Mouse (Mus musculus) cerebellum, postnatal 25 days (tissue): ENCODE data around the gene Ccdc92b.

Experiments
- DNase-seq, 2 experiments: peaks; one replicate each; pipeline ENCODE4 v3.0.0; 2021; ENCODE audit warnings: mixed read lengths in 2 of 2

The Ccdc92b gene

GRCm38 (mm10) chr11:74655941-74656340, 36.5 kb downstream of the Ccdc92b start:
- no peak for DNase-seq

DNA sequence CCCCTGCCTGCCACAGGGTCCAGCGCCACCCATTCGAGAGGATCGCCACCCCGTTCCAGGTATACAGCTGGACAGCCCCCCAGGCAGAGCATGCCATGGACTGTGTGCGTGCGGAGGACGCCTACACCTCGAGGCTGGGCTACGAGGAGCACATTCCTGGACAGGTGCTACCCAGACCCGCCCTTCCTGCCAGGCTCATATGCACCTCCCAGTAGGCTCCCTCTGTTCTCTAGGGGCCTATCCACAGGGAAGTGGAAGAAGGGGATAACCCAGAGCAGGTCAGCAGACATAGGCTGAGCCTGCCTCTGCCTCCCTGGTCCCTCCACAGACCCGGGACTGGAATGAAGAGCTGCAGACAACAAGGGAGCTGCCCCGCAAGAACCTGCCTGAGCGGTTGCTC, 40.9 kb downstream of the Ccdc92b start:
- DNase-seq, result no peak

- DNase-seq, result no peak
These were observed 42.2 kb downstream of the Ccdc92b start for GRCm38 (mm10) chr11:74661641-74662040.

- no peak for DNase-seq
These were observed 42.8 kb downstream of the Ccdc92b start for GRCm38 (mm10) chr11:74662221-74662620.

GRCm38 (mm10) chr11:74664279-74664678, 44.9 kb downstream of the Ccdc92b start:
- DNase-seq, result peak in 1 of 2 experiments; percentile 1

DNA sequence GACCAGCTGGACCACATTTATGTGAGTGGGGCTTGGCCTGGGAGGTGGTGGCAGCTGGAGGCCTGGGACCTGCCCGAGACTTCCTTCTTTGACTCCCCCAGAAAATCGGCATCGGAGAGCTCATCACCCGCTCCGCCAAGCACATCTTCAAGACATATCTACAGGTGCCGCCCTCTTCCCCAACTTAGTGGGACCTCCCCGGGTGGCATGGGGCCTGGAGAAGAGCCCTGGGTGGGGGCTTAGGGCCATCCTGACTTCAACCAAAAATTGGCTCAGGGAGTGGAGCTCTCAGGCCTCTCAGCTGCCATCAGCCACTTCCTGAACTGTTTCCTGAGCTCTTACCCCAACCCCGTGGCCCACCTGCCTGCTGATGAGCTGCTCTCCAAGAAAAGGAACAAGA, 45.5 kb downstream of the Ccdc92b start:
- DNase-seq, result peak; percentile 4 to 5

DNA sequence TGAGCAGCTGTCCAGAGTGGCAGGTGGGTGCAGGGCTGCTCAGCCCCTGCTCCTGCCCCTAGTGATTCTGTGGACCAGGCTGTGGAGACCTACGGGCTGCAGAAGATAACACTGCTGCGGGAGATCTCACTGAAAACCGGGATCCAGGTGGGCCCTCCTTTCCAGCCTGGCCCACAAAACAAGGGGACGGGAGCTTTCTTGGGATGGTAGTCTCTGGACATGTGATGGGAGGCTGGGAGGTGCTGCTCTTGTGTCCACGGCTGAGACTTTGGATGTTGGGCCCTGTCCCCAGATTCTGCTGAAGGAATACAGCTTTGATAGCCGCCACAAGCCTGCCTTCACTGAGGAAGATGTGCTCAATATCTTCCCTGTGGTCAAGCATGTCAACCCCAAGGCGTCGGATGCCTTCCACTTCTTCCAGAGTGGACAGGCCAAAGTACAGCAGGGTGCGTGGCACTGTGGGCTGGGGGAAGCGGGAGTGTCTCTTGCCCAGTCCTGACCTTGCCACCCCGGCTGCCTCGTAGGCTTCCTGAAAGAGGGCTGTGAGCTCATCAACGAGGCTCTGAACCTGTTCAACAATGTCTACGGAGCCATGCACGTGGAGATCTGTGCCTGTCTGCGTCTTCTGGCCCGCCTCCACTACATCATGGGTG, 46.4 kb downstream of the Ccdc92b start:
- DNase-seq, result peak; percentile 2 to 3

GRCm38 (mm10) chr11:74666284-74666652, 46.9 kb downstream of the Ccdc92b start:
- peak in 1 of 2 experiments; percentile 4 for DNase-seq

GRCm38 (mm10) chr11:74666776-74667581, 47.6 kb downstream of the Ccdc92b start:
- peak in 1 of 2 experiments; percentile 6 for DNase-seq

DNA sequence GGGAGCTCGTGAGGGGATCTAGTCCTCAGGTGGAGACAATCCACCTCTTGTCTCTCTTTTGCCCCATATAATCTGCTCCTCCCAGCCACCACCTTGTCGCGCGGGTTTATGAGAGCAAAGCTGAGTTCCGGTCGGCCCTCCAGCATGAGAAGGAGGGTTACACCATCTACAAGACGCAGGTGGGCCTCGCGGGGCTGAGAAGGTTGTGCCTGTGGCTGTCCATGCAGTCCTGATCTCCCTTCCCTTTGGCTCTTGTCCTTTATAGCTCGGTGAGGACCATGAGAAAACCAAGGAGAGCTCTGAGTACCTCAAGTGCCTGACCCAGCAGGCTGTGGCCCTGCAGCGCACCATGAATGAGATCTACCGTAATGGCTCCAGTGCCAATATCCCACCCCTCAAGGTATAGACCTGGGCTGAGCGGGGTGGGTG, 48.2 kb downstream of the Ccdc92b start:
- DNase-seq, result peak in 1 of 2 experiments; percentile 4

GRCm38 (mm10) chr11:74668466-74668865, 49.1 kb downstream of the Ccdc92b start:
- peak in 1 of 2 experiments; percentile 5 for DNase-seq

DNA sequence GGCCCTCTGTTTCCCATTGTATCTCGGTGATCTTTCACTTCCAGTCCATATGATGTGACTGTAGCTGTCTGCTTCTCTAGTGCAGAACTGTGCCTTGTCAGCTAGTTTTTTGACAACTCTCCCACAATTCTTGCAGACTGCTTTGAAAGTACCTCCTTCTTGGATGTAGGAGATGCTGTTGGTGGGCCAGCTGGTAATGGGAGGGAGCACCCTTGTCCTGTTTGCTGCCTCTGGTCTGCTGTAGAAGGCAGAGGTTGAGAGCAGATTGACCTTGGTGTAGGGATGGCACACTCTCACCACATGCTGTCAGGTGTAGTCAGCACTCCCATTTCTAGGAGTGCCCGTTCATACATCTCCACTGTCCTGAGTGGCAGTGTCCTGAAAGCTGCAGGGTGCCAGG, 49.6 kb downstream of the Ccdc92b start:
- no peak for DNase-seq

- DNase-seq, result peak in 1 of 2 experiments; percentile 8
These were observed 50.7 kb downstream of the Ccdc92b start for GRCm38 (mm10) chr11:74670151-74670550.

GRCm38 (mm10) chr11:74671013-74671412, 51.6 kb downstream of the Ccdc92b start:
- peak in 1 of 2 experiments; percentile 4 for DNase-seq

- no peak for DNase-seq
These were observed 52.4 kb downstream of the Ccdc92b start for GRCm38 (mm10) chr11:74671839-74672238.

DNA sequence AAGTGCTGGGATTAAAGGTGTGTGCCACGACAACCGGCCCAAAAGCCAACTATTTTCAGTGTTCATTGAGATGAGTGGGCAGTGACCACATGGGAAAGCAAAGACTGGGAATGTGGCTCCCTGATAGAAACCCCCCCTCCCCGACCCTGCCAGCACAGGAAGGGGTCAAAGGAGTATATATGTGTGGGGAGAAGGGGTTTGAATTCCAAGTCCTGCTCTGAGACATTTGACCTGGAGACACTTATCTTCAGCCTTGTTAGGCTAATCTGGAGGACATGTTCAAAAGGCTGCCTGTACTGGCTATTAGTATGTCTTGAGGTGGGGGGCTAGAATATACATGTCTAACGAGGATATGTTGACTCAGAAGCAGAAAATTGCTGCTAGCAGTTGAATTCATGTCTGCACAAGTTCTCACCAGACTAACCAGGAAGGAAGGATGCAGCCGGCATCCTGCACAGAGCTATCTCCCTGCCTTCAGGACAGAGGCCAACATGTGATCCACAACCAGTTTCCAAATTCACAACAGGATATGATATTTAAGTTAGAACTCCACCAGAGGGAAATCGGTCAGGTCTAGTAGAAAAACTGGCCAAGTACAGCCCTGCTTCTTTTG, 53.6 kb downstream of the Ccdc92b start:
- peak in 1 of 2 experiments; percentile 6 for DNase-seq

DNA sequence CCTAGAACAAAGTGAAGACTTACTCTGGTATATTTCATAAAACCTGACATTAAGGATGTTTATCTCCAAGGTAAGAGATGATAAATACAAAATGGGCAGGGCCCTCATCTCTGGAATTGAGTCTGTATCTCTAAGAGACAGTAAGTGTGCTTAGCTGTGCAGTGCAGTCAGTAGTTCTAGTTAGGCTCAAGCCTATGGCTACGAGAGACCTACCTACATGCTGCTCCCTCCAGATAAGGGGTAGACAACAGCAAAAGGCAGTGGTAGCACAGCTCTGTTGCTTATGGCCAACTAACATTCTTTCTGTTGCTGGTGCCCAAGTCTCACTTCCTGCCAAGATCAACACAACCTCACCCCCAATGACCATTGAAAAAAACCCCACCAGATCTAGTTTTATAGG, 54.2 kb downstream of the Ccdc92b start:
- DNase-seq, result peak in 1 of 2 experiments; percentile 5

DNA sequence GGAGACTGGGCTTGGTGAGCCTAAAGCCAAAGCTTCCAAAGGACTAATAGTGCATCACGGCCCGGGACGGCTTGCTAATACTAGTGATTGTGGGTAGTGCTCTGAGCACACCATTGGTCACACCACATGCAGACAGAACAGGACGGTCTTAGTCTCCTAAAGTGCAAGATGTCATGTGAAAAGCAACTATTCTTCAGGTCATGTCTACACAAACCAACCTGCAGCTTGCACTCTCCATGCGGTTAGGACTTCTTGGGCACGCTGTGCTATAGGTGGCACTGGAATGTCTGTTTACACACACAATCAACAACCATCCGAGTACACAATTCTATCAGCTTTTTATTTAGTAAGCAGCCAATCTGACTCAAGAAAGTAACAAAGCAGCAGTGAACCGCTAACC, 55.3 kb downstream of the Ccdc92b start:
- DNase-seq, result peak in 1 of 2 experiments; percentile 11

DNA sequence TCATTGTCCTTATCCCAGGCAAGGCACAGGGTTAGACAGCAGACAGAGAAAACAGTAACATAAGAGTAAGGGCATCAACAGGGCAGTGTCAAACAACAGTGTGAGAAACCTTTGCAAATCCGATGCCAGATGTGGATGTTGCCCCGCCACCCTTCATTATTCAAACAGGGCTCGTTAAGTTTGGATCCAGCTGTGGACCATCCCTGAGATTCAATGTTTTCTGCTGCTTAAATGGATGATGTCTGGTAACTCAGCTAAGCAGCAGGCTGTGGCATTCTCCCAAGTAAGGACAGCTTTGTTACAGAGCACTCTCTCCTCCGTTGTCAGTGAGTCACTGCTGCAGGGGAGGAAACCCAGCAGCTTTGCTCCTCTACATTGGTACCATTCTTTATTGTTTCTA, 55.8 kb downstream of the Ccdc92b start:
- peak in 1 of 2 experiments; percentile 17 for DNase-seq
